Mouse (Mus musculus) lung, adult 18-20 months (tissue): ENCODE data around the gene Tcf19.
A peak's percentile ranks its signal among the peaks of the same experiment; 100 is the strongest.
"Not testable (repeated sequence)": the region's sequence is repeated elsewhere in the genome, so short reads cannot be mapped to it uniquely, and the experiment has no call there.

Source experiments
- DNase-seq, 2 experiments: peaks; one replicate each; pipeline ENCODE4 v3.0.0; 2022; ENCODE audit warnings: mixed read lengths in 2 of 2

Tcf19 gene

DNA sequence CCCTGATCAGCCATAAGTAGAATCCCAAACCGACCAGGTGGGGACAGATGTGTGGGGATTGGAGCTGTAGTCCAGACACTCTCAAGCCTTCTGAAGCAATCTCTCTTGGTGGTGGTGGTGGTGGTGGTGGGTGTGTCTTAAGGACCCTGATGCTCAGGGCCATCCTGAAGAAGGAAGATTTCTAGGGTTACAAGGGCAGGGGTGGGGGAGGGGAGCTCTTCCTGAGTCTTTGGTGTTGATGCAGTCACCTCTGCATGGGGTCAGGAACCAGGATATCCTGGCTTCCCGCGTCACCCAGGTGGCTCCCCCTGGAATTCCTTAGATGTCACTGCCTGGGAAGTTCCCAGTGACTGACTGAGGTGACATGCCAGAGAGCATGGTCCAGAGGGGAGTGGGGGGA, 15.7 kb upstream of the Tcf19 start:
- no peak for DNase-seq

DNA sequence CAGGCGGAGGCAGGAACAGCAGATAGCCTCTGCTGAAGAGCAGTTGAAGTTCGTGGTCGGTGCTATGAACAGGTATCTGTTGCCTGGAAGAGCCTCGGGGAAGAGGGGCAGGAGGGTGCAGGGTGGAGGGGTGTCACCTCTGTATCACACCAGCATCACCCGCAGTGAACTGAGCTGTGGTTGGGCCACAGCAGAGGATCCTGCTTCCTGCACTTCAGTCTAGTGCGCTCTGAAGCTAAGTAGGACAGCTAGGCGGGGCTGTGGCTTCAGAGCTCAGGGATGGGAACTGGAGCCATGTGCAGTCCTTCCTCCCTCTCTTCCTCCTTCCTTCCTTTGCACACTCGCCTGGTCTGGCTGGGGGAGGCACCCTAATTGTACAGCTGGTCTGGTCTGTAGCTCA, 10.0 kb upstream of the Tcf19 start:
- no peak for DNase-seq

DNA sequence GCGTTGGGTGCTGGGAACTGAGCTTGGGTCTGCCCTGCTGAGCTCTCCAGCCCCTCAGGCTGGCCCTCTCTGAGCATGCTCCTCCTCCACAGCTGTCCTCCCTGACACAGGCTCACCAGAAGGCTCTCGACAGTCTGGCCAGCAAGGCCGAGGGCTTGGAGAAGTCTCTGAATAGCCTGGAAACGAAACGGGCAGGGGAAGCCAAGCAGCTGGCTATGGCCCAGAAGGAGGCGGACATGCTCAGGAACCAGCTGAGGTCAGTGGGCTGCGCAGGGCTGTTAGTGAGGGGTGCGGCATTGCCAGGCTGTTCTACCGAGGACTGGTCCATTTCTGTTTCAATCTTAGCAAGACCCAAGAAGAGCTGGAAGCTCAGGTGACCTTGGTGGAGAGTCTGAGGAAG, 7.7 kb upstream of the Tcf19 start:
- DNase-seq, result no peak

DNA sequence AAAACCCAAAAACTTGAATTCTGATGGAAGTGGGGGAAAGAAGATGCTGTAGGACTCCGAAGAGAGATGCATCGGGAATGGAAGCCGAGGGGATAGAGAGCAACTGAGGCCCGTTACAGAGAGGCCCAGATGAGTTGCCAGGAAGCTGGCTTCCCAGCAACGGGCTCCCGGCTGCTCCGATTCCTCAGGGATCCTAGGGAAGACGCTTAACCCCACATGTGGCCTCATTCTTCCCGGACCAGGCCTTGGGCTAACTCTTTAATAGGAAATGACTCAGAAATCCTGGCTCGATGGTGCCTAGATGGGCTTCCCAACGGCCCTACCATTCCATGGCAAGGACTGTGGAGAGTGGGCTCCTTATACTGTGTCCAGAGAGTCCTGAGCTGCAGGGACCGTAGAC, 902 bp upstream of the Tcf19 start:
- DNase-seq, result no peak

DNA sequence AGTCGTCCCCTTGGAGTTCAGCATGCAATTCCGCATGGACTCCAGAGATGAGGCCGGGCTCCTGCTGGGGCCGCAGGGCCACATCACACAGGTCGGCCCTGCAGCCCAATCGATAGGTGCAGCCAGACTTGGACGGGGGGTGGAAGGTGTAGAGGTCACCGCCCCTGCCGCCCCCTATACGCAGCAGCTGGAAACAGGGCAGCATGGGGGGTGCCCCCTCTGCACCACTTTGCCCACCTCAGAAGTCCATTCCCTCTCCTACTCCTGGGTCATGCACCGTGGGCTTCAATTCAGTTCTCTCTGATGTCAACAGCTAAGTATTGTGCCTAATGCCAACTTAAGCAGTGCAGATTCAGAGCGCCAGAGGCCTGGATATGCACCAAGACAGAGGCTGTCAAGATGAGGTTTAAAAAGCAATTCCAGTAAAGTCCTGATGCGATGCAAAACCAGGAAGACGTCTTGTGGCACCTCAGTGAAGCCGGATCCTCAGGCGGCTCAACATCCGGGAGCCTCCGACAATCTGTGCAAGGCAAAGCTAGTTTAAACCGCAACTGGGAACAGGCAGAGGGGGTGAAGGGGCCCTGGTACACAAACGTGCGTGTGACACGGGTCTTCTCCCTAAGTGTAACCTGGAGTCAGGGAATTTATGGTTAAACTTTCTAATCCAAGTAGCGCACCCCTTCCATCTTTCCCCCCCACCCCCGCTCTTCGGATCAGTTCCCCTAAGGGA, 548 bp downstream of the Tcf19 start:
- DNase-seq, result peak in 1 of 2 experiments; percentile 9

DNA sequence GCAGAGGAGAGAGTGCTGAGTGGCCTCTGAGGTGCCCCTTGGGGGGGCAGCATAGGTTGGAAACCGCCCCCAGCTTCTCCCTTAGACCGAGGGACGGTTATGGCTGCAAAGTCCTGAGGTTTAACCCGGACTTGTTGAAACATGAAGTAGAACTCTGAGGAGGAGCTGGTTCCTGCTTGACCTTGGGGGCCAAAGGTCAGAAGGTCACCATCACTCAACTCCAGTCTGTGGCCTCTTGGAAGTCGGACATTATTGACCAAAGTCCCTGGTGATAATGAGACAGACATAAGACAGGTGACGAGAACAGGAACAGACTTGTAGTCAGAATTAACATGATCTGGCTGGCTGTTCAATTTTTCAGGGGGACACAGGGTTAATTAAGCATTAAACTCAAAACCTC, 1.9 kb downstream of the Tcf19 start:
- no peak for DNase-seq

DNA sequence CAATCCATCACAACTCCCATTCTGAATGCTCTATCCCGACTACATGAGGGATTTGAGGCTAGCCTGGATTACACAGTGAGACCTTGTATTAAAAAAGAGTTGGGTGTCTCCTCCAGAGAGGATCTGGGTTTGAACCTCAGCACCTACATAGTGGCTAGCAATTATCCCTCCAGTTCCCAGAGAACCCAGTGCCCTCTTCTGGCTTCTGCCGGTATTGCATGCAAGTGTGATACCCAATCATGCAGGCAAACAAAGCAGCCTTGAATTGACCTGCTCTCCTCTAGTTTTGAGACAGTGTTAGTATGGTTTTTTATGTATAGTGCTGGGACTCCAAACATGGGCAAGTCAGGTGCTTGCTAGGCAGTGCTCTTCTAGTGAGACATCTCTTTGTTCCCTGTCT, 2.7 kb downstream of the Tcf19 start:
- peak; percentile 69 to 71 for DNase-seq

DNA sequence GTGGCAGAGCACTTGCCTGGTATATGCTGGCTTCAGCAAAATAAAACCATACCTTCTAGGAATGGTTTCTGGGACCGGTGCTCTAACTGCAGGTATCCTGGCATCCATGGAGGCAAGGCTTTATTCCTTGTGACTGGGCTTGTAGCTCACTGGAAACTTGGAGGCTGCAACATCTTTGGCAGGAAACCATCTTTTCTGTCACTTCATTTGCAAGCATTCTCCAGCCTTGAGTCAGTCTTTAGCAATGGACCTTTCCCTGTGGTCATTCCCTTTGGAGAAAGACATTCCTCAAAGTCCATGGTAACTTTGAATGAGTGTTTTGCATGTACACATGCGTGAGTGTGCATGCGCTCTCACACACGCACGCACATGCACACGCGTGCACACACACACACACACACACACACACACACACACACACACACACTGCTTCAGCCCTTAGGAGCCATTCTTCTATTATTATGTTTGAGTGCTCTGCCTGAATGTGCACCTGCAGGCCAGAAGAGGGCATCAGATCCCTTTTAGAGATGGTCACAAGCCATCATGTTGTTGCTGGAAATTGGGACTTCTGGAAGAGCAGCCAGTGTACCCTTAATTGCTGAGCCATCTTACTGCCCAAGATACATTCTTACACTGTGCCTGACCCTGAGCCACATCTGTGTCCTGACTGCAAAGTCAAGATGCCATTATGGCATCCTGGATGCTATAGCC, 3.6 kb downstream of the Tcf19 start:
- no peak for DNase-seq

DNA sequence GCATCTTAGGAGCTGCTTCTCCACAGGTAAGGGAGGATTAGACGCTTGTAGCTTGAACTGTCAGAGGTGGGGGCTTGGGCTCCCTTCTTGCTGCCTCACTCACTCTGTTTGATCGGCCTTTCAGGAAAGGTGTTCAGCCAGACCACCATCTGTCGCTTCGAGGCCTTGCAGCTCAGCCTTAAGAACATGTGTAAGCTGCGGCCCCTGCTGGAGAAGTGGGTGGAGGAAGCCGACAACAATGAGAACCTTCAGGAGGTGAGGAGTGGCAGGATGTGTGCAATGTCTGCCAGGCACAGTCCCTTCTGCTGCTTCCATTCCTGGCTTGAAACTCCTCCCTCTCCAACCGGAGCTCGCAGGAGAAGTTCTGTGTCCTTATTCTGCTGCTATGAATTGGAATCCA, 7.3 kb downstream of the Tcf19 start:
- DNase-seq, result peak in 1 of 2 experiments; percentile 11

DNA sequence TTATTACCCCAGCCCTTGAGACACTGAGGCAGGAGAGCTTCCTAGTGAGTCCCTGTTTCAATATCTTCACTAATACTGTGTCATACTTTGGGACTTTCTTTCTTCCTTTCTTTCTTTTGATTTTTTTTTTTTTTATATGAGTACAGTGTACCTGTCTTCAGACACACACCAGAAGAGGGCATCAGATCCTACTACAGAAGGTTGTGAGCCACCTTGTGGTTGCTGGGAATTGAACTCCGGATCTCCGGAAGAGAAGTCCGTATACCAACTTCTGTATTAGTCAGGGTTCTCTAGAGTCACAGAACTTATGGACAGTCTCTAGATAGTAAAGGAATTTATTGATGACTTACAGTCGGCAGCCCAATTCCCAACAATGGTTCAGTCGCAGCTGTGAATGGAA, 8.3 kb downstream of the Tcf19 start:
- not testable (repeated sequence) for DNase-seq

DNA sequence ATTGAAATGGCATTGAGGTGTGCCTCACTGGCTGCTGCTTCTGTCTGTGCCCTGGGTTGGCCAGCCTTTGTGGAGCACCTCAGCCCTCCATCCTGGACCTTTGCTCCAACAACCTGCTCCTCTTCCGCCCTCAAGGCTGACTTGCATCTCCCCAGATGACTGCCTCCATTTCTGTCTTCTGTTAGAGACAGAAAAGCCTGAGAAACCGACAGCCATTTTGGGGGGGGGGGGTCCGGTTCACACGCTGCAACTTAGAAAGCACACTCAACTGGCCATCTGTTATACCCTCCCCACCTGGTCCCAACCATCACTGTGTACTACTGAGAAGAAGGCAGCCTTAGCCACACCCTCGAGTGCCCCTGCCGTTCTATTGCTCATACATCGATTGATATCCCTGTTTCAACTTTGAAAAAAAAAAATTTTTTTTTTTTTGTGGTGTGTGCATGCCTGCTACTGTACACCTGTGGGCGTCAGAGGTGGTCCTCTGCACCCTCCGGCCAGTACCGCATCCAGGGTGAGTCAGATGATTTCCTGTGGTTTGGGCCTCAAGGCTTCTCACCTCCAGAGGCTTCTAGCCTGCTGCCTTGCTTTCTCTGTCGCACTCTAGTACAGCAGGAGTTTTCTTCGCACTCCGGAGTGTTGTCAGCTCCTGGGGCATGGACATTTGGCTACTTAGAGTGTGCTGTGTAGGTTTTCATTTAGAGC, 8.9 kb downstream of the Tcf19 start:
- no peak for DNase-seq

DNA sequence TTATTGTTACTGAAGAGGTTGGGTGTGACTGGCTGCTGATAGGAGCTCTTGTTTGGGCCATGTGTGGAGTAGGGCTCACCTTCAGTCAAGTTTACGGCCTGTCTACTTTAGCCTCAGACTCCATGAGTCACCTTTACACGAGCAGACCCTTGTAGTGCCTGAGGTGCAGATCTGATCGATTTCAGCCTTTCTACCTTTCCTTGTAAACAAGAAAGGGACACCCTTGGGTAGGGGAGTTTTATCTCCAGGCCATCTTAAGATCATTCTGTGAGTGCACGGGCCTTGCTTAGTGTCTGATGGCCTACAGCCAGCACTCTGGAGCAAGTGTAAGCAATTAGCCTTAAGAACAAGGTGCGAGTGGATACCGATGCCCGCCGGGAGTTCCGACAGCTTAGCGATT, 9.7 kb downstream of the Tcf19 start:
- DNase-seq, result no peak

DNA sequence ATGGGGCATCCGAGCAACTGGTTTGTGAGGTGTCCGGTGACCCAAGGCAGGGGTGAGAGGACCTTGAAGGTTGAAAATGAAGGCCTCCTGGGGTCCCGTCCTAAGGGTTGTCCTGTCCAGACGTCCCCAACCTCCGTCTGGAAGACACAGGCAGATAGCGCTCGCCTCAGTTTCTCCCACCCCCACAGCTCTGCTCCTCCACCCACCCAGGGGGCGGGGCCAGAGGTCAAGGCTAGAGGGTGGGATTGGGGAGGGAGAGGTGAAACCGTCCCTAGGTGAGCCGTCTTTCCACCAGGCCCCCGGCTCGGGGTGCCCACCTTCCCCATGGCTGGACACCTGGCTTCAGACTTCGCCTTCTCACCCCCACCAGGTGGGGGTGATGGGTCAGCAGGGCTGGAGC, 10.8 kb downstream of the Tcf19 start, which contains the start of gene Pou5f1:
Pou5f1 (plus strand) TSS at position 243 of the 400 bp plus-strand sequence.
- no peak for DNase-seq

DNA sequence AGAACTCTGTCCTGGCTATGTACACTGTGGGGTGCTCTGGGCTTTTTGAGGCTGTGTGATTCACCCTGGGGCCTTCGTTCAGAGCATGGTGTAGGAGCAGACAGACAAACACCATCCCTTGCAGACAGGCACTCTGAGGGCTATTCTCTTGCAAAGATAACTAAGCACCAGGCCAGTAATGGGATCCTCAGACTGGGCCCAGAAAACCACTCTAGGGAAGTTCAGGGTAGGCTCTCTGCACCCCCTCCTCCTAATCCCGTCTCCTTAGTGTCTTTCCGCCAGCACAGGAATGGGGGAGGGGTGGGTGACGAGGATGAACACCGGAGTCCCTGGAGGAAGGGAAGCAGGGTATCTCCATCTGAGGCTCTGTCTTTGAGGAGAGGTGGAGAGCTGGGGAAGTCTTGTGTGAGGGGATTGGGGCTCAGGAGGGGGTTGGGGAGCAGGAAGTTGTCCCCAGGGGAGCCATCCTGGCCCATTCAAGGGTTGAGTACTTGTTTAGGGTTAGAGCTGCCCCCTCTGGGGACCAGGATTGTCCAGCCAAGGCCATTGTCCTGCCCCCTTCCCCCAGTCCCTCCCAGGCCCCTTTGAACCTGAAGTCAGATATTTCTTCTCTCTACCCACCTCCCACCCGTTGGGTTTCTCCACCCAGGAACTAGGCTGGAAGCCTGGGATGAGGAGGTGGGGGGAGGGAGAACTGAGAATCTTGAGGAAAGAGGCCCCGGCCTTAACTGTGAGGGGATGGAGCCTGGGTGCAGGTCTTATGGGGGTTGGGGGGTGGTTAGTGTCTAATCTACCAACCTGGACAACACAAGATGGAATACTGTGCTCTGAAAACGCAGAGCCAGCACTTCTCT, 11.8 kb downstream of the Tcf19 start:
- DNase-seq, result no peak

DNA sequence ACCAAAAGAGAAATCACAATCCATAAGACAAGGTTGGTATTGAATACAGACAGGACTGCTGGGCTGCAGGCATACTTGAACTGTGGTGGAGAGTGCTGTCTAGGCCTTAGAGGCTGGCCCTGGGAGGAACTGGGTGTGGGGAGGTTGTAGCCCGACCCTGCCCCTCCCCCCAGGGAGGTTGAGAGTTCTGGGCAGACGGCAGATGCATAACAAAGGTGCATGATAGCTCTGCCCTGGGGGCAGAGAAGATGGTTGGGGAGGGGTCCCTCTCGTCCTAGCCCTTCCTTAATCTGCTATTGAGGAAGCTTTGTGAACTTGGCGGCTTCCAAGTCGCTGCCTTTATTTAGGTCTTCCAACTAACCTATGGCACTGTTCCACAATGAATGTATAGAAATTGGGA, 12.8 kb downstream of the Tcf19 start:
- no peak for DNase-seq

DNA sequence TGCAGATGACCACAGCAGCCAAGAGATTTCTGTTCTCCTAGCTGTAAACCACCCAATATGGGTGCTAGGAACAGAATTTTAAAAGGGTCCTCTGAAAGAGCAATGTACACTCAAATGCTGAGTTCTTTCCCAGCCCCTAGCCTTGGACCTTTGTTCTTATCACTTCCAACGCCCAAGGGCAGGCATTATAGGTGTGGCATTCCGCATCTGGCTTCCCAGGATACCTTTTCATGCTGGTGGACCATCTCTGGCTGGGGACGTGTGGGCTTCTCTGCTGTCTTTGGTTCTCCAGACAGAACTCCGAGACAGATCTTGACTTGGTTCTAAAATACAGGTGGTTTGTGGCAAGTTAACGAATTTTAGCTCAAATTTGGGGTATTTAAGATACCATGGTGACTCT, 13.9 kb downstream of the Tcf19 start:
- no peak for DNase-seq

DNA sequence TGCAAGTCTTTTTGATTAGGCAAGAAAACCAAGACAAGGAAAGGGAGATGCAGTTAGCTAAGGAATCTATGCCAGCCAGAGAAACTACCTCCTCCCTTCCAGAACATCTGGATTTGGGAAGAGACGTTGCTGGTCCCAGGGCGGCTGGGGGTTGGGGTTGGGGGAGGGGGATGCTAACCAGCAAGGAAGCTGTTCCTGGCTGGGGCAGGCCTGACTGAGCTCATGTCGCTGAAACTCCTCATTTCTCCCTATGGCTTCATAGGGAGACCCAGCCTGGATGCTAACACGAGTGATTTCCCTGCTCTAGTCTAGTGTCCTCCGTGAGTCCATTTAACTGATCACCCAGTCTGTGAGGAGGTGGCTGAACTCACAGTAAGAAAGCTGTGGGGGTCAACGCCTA, 14.4 kb downstream of the Tcf19 start:
- no peak for DNase-seq

DNA sequence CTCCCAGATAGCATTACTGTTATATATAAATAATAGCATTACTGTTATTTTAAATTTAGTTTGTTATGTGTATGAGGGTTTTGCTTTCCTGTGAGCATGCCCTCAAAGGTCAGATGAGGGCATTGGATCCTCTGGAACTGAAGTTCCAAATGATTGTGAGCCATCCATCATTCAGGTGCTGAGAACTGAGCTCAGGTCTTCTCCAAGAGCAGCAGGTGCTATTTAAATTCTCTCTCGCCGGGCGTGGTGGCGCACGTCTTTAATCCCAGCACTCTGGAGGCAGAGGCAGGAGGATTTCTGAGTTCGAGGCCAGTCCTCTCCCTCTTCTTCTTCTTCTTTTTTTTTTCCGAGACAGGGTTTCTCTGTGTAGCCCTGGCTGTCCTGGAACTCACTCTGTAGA, 19.5 kb downstream of the Tcf19 start:
- DNase-seq, result no peak

DNA sequence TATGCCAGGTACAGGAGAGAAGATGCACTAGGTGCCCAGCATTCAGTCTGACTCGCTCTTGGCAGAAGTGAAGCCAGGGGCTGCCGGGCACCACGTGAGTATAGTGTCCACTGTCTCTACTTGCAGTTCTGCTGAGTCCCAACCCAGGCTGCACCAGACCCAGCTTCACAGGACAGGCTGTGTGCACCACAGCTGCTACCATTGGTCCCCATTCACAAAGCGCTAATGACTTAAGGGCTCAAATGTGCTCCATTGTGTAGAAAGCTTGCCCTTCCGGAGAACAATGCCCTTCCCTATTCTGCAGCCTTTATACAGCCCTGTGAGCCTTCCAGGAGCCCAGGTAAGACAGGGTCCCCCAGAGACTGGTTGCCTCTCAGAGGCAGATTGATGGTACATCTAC, 26.3 kb downstream of the Tcf19 start:
- DNase-seq, result no peak

DNA sequence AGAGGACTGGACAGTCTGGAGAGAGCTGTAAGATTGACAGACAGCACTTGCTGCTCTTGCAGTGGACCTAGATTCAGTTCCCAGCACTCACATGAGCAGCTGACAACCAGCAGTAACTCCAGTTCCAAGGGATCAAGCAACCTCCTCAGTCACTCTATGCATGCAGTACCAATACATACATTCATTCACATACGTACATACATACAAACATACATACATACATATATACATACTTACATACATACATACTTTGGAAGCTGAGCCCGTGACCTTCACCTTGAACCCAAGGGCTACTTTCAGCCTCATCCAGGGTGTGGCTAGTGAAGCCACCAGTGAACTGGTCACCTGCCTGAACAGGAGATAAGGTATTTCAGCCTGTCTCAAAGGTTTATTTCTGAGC, 28.6 kb downstream of the Tcf19 start:
- DNase-seq, result no peak

DNA sequence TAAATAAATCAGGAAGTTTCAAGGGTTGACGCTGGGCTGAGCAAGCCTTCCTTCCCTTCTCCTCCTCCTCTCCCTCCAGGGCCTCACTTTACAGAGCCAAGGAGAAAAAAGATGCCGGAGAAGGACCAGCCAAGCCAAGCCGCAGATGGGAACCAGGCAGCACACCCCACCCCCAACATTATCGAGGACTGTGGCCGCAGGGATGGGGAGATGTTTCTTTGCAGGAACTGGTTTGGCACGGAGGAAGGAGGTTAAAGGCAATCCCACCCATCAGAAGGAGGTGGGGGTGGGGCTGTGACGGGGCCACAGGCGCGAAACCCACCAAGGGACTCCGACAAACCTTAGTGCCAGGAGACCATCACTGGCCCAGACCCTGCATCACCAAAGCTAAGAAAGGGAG, 29.9 kb downstream of the Tcf19 start:
- no peak for DNase-seq

DNA sequence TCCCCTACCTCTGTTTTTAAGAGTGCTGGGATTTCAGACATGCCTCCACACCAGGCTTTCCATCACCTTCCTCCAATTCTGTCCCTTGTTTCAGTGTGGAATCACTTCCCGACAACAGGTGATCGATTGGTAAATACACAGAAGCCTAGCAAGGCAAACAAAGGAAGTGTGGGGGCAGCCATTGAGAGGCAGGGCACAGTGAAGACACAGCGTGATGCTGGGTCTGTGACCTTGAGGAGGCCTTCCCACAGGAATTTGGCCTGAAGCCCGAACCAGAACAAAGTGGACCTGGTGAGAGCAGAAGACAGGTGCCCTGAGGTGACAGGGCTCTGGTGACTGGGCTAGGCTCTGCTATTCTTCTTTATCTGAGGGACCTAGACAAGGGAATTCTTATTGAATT, 30.9 kb downstream of the Tcf19 start:
- no peak for DNase-seq

DNA sequence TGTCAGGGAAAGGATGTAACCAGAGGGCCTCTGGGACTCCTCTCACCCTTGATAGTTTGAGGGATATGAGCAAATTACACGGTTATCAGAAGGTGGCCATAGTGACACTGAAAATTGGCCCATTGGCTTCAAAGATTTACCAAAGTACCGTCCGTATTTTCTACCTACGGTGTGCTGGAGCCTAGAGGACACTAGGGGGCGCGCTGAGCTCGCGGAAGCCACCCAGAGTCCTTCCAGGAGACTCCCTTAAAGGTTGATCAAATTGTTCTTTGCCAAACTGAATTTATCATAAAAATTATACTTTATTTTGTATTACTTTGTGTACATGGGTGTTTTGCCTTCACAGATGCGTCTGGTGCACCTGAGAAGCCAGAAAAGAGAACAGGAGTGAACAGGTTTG, 32.6 kb downstream of the Tcf19 start:
- DNase-seq, result peak; percentile 29 to 47
